Mouse (Mus musculus) MEL (cell line): ENCODE results near the gene Ptprr. TPM values are rescaled to one million over a fixed set of nuclear protein-coding genes. Genes with fewer than 3 reads are reported as not detected.

Source experiments
- DNase-seq: peaks from one replicate; pipeline ENCODE4 v3.0.0; 2011; ENCODE audit warnings: low read depth, low spot score
- H3K27ac ChIP-seq: 2 replicates; pipeline ENCODE4 v1.5.1; 2012; ENCODE audit warnings: low read depth, mild to moderate bottlenecking, control low read depth, low read length, moderate library complexity; ENCODE audit not compliant: control insufficient read depth
- H3K27me3 ChIP-seq, 2 experiments: fragments of 150-350 bp in 1 of 2; sonication (generic) in 1 of 2; 2 replicates each; pipeline ENCODE4 v1.6.1; 2012; ENCODE audit warnings: low read length in 2 of 2, mild to moderate bottlenecking in 2 of 2, improper control_type of control experiment in 1 of 2, moderate library complexity in 1 of 2; ENCODE audit not compliant: insufficient read depth in 2 of 2, control insufficient read depth in 1 of 2
- H3K36me3 ChIP-seq, 2 experiments: 2 replicates each; pipeline ENCODE4 v1.6.1; 2012 to 2014; ENCODE audit warnings: low read length in 2 of 2, improper control_type of control experiment in 1 of 2, inconsistent platforms in 1 of 2, mild to moderate bottlenecking in 1 of 2; ENCODE audit not compliant: insufficient read depth in 2 of 2, control insufficient read depth in 1 of 2
- H3K4me1 ChIP-seq, 2 experiments: fragments of 150-350 bp in 1 of 2; sonication (generic) in 1 of 2; 2 replicates each; pipeline ENCODE4 v1.6.1; 2012; ENCODE audit warnings: low read length in 2 of 2, improper control_type of control experiment in 1 of 2, mild to moderate bottlenecking in 1 of 2; ENCODE audit not compliant: insufficient read depth in 2 of 2, control insufficient read depth in 1 of 2
- H3K4me3 ChIP-seq, 2 experiments: fragments of 150-350 bp in 1 of 2; sonication (generic) in 1 of 2; 2 replicates each; pipeline ENCODE4 v1.5.1; 2012; ENCODE audit warnings: low read depth in 2 of 2, low read length in 2 of 2, mild to moderate bottlenecking in 2 of 2, moderate library complexity in 2 of 2, control low read depth in 1 of 2, improper control_type of control experiment in 1 of 2; ENCODE audit not compliant: control insufficient read depth in 1 of 2, insufficient read depth in 1 of 2
- H3K79me2 ChIP-seq: 2 replicates; pipeline ENCODE4 v1.6.1; 2012; ENCODE audit warnings: mild to moderate bottlenecking, low read length, moderate library complexity; ENCODE audit not compliant: control insufficient read depth, poor library complexity, insufficient read depth
- H3K9ac ChIP-seq: 2 replicates; pipeline ENCODE4 v1.6.1; 2012; ENCODE audit warnings: low read depth, mild to moderate bottlenecking, control low read depth, low read length, moderate library complexity; ENCODE audit not compliant: control insufficient read depth, poor library complexity, severe bottlenecking
- H3K9me3 ChIP-seq: fragments of 150-350 bp; sonication (generic); replicated peaks from 2 replicates; pipeline ENCODE4 v1.6.1; 2012; ENCODE audit warnings: mild to moderate bottlenecking, low read length, improper control_type of control experiment, moderate library complexity; ENCODE audit not compliant: insufficient read depth
- CHD1 ChIP-seq: IDR thresholded peaks from 2 replicates; pipeline ENCODE4 v1.6.1; 2012; ENCODE audit warnings: low read depth, mild to moderate bottlenecking, inconsistent platforms, low read length, improper control_type of control experiment
- CHD2 ChIP-seq: IDR thresholded peaks from 2 replicates; pipeline ENCODE4 v1.6.1; 2011; ENCODE audit warnings: low read length, improper control_type of control experiment
- E2F4 ChIP-seq: IDR thresholded peaks from 2 replicates; pipeline ENCODE4 v1.6.1; 2011; ENCODE audit warnings: low read depth, low read length, improper control_type of control experiment, borderline replicate concordance
- ELF1 ChIP-seq: IDR thresholded peaks from 2 replicates; pipeline ENCODE4 v1.6.1; 2014; ENCODE audit warnings: low read depth, mild to moderate bottlenecking, inconsistent platforms, low read length, improper control_type of control experiment, moderate library complexity
- EP300 ChIP-seq, 2 experiments: IDR thresholded peaks; 2 replicates each; pipeline ENCODE4 v1.6.1; 2011; ENCODE audit warnings: improper control_type of control experiment in 2 of 2, low read length in 2 of 2, low read depth in 1 of 2, mild to moderate bottlenecking in 1 of 2
- ETS1 ChIP-seq: IDR thresholded peaks from 2 replicates; pipeline ENCODE4 v1.6.1; 2012; ENCODE audit warnings: low read depth, mild to moderate bottlenecking, inconsistent platforms, low read length, improper control_type of control experiment, moderate library complexity
- GABPA ChIP-seq: IDR thresholded peaks from 2 replicates; pipeline ENCODE4 v1.6.1; 2012; ENCODE audit warnings: low read depth, mild to moderate bottlenecking, inconsistent platforms, low read length, improper control_type of control experiment, moderate library complexity
- GATA1 ChIP-seq: IDR thresholded peaks from 2 replicates; pipeline ENCODE4 v1.6.1; 2011; ENCODE audit warnings: low read depth, low read length, improper control_type of control experiment
- HCFC1 ChIP-seq: IDR thresholded peaks from 2 replicates; pipeline ENCODE4 v1.6.1; 2012; ENCODE audit warnings: low read depth, mild to moderate bottlenecking, inconsistent platforms, low read length, improper control_type of control experiment, moderate library complexity
- JUND ChIP-seq: IDR thresholded peaks from 2 replicates; pipeline ENCODE4 v1.6.1; 2011; ENCODE audit warnings: low read depth, mild to moderate bottlenecking, improper control_type of control experiment, low read length
- MAFK ChIP-seq: IDR thresholded peaks from 2 replicates; pipeline ENCODE4 v1.6.1; 2011; ENCODE audit warnings: low read depth, mild to moderate bottlenecking, low read length, improper control_type of control experiment, borderline replicate concordance
- MAX ChIP-seq: IDR thresholded peaks from 2 replicates; pipeline ENCODE4 v1.6.1; 2011; ENCODE audit warnings: low read length, improper control_type of control experiment
- MAZ ChIP-seq: IDR thresholded peaks from 2 replicates; pipeline ENCODE4 v1.6.1; 2012; ENCODE audit warnings: low read depth, mild to moderate bottlenecking, inconsistent platforms, low read length, improper control_type of control experiment
- MXI1 ChIP-seq: IDR thresholded peaks from 2 replicates; pipeline ENCODE4 v1.6.1; 2011; ENCODE audit warnings: mild to moderate bottlenecking, low read depth, low read length, improper control_type of control experiment
- MYB ChIP-seq: IDR thresholded peaks from 2 replicates; pipeline ENCODE4 v1.6.1; 2011; ENCODE audit warnings: mild to moderate bottlenecking, low read depth, low read length, improper control_type of control experiment
- POLR2A ChIP-seq, 2 experiments: IDR thresholded peaks; 2 replicates each; pipeline ENCODE4 v1.6.1; 2011 to 2012; ENCODE audit warnings: low read length in 2 of 2, mild to moderate bottlenecking in 2 of 2, control low read depth in 1 of 2, improper control_type of control experiment in 1 of 2, low read depth in 1 of 2, moderate library complexity in 1 of 2; ENCODE audit not compliant: control insufficient read depth in 1 of 2, insufficient read depth in 1 of 2, poor library complexity in 1 of 2
- POLR2AphosphoS2 ChIP-seq: IDR thresholded peaks from 2 replicates; pipeline ENCODE4 v1.6.1; 2011; ENCODE audit warnings: low read length, improper control_type of control experiment
- SIN3A ChIP-seq: IDR thresholded peaks from 2 replicates; pipeline ENCODE4 v1.6.1; 2012; ENCODE audit warnings: low read length, improper control_type of control experiment, inconsistent platforms
- SMC3 ChIP-seq: IDR thresholded peaks from 2 replicates; pipeline ENCODE4 v1.6.1; 2011; ENCODE audit warnings: low read depth, low read length, improper control_type of control experiment
- TAL1 ChIP-seq: IDR thresholded peaks from 2 replicates; pipeline ENCODE4 v1.6.1; 2012; ENCODE audit warnings: mild to moderate bottlenecking, inconsistent platforms, low read length, moderate library complexity, mixed read lengths
- TBP ChIP-seq: IDR thresholded peaks from 2 replicates; pipeline ENCODE4 v1.8.0; 2011; ENCODE audit warnings: low read depth, low read length, improper control_type of control experiment
- TCF12 ChIP-seq: IDR thresholded peaks from 2 replicates; pipeline ENCODE4 v1.6.1; 2014; ENCODE audit warnings: low read depth, mild to moderate bottlenecking, inconsistent platforms, low read length, improper control_type of control experiment, moderate library complexity
- UBTF ChIP-seq: IDR thresholded peaks from 2 replicates; pipeline ENCODE4 v1.6.1; 2012; ENCODE audit warnings: low read depth, mild to moderate bottlenecking, inconsistent platforms, low read length, improper control_type of control experiment, moderate library complexity, borderline replicate concordance; ENCODE audit not compliant: insufficient read depth
- USF1 ChIP-seq: IDR thresholded peaks from 2 replicates; pipeline ENCODE4 v1.6.1; 2014; ENCODE audit warnings: low read depth, mild to moderate bottlenecking, inconsistent platforms, low read length, improper control_type of control experiment, moderate library complexity
- USF2 ChIP-seq, 2 experiments: IDR thresholded peaks; 2 replicates each; pipeline ENCODE4 v1.6.1; 2011 to 2012; ENCODE audit warnings: improper control_type of control experiment in 2 of 2, low read length in 2 of 2, borderline replicate concordance in 1 of 2, inconsistent platforms in 1 of 2, low read depth in 1 of 2, mild to moderate bottlenecking in 1 of 2; ENCODE audit not compliant: insufficient read depth in 1 of 2
- ZMIZ1 ChIP-seq: IDR thresholded peaks from 2 replicates; pipeline ENCODE4 v1.6.1; 2012; ENCODE audit warnings: low read depth, mild to moderate bottlenecking, inconsistent platforms, low read length, improper control_type of control experiment, moderate library complexity
- polyA plus RNA-seq, 2 experiments: library from polyadenylated mRNA; stranded (reverse) in 1 of 2; unstranded in 1 of 2; fragments of >175 nt in 1 of 2; fragments of >200 nt in 1 of 2; gene quantifications; 2 replicates each; pipeline versions ENCODE4 v1.2.1 to v1.2.4; 2012; ENCODE audit warnings: low replicate concordance in 2 of 2, low read depth in 1 of 2; ENCODE audit not compliant: insufficient read length in 2 of 2, insufficient read depth in 1 of 2, missing spikeins in 1 of 2
- total RNA-seq: library from RNA; depleted of rRNA; stranded (reverse); fragments of 300-350 nt; gene quantifications from 2 replicates; pipeline ENCODE4 v1.2.3, GENCODE M21; 2012

The Ptprr gene
- total and polyA plus RNA-seq, 3 experiments, result not detected

DNA sequence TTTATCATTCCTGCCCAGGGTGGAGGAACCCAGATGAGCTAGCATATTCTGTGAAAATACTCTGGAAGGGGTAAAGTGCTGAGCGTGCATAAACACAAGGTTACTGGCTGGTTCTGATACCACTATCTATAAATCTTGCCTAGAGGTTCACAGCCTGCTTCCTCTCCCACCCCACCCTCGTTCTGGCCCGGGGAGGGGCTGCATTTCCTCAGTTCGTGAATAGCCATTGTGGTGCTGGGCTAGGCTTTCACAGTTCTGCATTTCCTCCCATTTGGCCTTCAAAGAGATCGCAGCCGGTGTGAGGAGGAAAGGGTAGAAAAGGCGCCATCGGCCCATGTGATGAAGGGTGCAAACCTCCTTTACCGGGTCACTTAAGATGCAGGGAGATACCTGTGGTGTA, 270.1 kb downstream of the Ptprr start:
- TF ChIP-seq EP300 (IDR thresholded peaks at IDR 0.05; ENCODE audit: low read depth in 1 of 2, low read length in 2 of 2) (no peak), USF1 (no peak), SIN3A (no peak), POLR2A (IDR thresholded peaks at IDR 0.05; ENCODE audit: control insufficient read depth in 1 of 2, insufficient read depth in 1 of 2, low read depth in 1 of 2, low read length in 2 of 2, poor library complexity in 1 of 2) (no peak), JUND (no peak), ZMIZ1 (no peak), GATA1 (no peak), POLR2AphosphoS2 (no peak), TCF12 (no peak), ETS1 (no peak), SMC3 (no peak), CHD2 (no peak), MYB (no peak), GABPA (no peak), UBTF (no peak)
- TF ChIP-seq, all 39 proteins: peak for 0
- no peak for DNase-seq
- no peaks in the 10 kb centered on the region for H3K9me3 ChIP-seq
- H3K9ac ChIP-seq, result no peak overlapping the region
- H3K36me3 ChIP-seq, result no peaks in the 10 kb centered on the region
- H3K4me1 ChIP-seq, result no peaks in the 10 kb centered on the region
- no peak overlapping the region for H3K27ac ChIP-seq
- no peaks in the 10 kb centered on the region for H3K27me3 ChIP-seq
- no peak overlapping the region for H3K4me3 ChIP-seq
- H3K79me2 ChIP-seq, result no peaks in the 10 kb centered on the region

DNA sequence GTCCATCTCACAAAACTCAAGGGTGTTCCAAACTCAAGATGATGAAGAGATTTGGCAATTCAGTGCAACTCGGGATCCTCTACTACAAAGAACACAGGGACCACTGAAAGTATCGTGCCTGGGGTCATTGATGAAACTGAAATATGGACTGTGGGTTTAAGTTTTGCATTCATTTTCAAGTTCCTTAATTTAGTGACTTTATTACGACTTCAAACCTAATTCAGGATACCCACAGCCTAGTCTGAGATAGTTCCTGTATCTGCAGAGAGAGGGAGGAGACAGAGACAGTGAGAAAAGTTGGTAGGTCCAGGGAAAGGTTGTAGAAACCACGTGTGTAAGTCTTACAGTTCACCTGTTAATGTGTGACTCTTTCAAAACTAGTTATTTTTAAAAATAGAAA, 272.5 kb downstream of the Ptprr start:
- no peak overlapping the region for H3K27ac ChIP-seq
- H3K4me3 ChIP-seq, result no peak overlapping the region
- no peak overlapping the region for H3K9ac ChIP-seq
- DNase-seq, result no peak
- no peaks in the 10 kb centered on the region for H3K36me3 ChIP-seq
- no peaks in the 10 kb centered on the region for H3K79me2 ChIP-seq
- H3K4me1 ChIP-seq, result no peaks in the 10 kb centered on the region
- no peaks in the 10 kb centered on the region for H3K27me3 ChIP-seq
- no peaks in the 10 kb centered on the region for H3K9me3 ChIP-seq
- TF ChIP-seq MAZ, result no peak
- TF ChIP-seq E2F4, result no peak
- TF ChIP-seq ETS1, result no peak
- no peak for TF ChIP-seq MYB
- TF ChIP-seq POLR2AphosphoS2, result no peak
- TF ChIP-seq MAFK, result no peak
- no peak for TF ChIP-seq ZMIZ1
- TF ChIP-seq MAX, result no peak
- no peak for TF ChIP-seq MXI1
- no peak for TF ChIP-seq GABPA
- TF ChIP-seq USF2 (IDR thresholded peaks at IDR 0.05; ENCODE audit: borderline replicate concordance in 1 of 2, insufficient read depth in 1 of 2, low read depth in 1 of 2, low read length in 2 of 2), result no peak
- TF ChIP-seq HCFC1, result no peak
- no peak for TF ChIP-seq JUND
- TF ChIP-seq TBP, result no peak
- no peak for TF ChIP-seq TAL1
- TF ChIP-seq CHD1, result no peak
- no peak for TF ChIP-seq POLR2A (IDR thresholded peaks at IDR 0.05; ENCODE audit: control insufficient read depth in 1 of 2, insufficient read depth in 1 of 2, low read depth in 1 of 2, low read length in 2 of 2, poor library complexity in 1 of 2)
- no peak for TF ChIP-seq ELF1
- no peak for TF ChIP-seq GATA1
